Mouse (Mus musculus) small intestine, adult 2 months (tissue): ENCODE results near the gene Tcaim. TPM values are rescaled to one million over a fixed set of nuclear protein-coding genes. Genes with fewer than 3 reads are reported as not detected.

Experiments used
- H3K27ac ChIP-seq: fragments of 200-500 bp; 2 replicates; pipeline ENCODE4 v1.5.1; 2012; ENCODE audit warnings: low read depth, low read length, control low read depth, inconsistent platforms; ENCODE audit not compliant: insufficient read depth
- H3K27me3 ChIP-seq: fragments of 200-500 bp; 2 replicates; pipeline ENCODE4 v1.6.1; 2012; ENCODE audit warnings: mild to moderate bottlenecking, moderate library complexity, low read length, inconsistent platforms; ENCODE audit not compliant: control insufficient read depth, insufficient read depth
- H3K36me3 ChIP-seq: fragments of 200-500 bp; 2 replicates; pipeline ENCODE4 v1.6.1; 2012; ENCODE audit warnings: mild to moderate bottlenecking, low read length, control low read depth, inconsistent platforms; ENCODE audit not compliant: control insufficient read depth, insufficient read depth
- H3K4me1 ChIP-seq: fragments of 200-500 bp; 2 replicates; pipeline ENCODE4 v1.6.1; 2012; ENCODE audit warnings: low read length, inconsistent platforms, mixed read lengths; ENCODE audit not compliant: control insufficient read depth, insufficient read depth, insufficient read length
- H3K4me3 ChIP-seq: fragments of 200-500 bp; 2 replicates; pipeline ENCODE4 v1.5.1; 2012; ENCODE audit warnings: low read depth, mild to moderate bottlenecking, control low read depth, inconsistent platforms, low read length, moderate library complexity
- CTCF ChIP-seq: fragments of 200-500 bp; IDR thresholded peaks from 2 replicates; pipeline ENCODE4 v1.5.1; 2012; ENCODE audit warnings: low read depth, mild to moderate bottlenecking, control low read depth, inconsistent platforms, low read length, moderate library complexity, mixed read lengths; ENCODE audit not compliant: insufficient replicate concordance, insufficient read length; ENCODE audit errors: extremely low read depth
- POLR2A ChIP-seq: fragments of 200-500 bp; IDR thresholded peaks from 2 replicates; pipeline ENCODE4 v1.6.1; 2012; ENCODE audit warnings: low read depth, mild to moderate bottlenecking, control low read depth, inconsistent platforms, low read length, moderate library complexity
- WGBS: fragments of 180-500 bp; shearing (Covaris S2); methylation state at CpG from one replicate; pipeline ENCODE4 v1.1.7; 2018; 5-methylcytosine and 5-hydroxymethylcytosine counted together
- polyA plus RNA-seq: library from polyadenylated mRNA; depleted of rRNA; stranded (reverse); fragments of >200 nt; gene quantifications from 2 replicates; pipeline ENCODE4 v1.2.3, GENCODE M21; 2012; rRNA removed

Tcaim gene
- 0.42 and 0.79 TPM in 2 replicates for polyA plus RNA-seq

DNA sequence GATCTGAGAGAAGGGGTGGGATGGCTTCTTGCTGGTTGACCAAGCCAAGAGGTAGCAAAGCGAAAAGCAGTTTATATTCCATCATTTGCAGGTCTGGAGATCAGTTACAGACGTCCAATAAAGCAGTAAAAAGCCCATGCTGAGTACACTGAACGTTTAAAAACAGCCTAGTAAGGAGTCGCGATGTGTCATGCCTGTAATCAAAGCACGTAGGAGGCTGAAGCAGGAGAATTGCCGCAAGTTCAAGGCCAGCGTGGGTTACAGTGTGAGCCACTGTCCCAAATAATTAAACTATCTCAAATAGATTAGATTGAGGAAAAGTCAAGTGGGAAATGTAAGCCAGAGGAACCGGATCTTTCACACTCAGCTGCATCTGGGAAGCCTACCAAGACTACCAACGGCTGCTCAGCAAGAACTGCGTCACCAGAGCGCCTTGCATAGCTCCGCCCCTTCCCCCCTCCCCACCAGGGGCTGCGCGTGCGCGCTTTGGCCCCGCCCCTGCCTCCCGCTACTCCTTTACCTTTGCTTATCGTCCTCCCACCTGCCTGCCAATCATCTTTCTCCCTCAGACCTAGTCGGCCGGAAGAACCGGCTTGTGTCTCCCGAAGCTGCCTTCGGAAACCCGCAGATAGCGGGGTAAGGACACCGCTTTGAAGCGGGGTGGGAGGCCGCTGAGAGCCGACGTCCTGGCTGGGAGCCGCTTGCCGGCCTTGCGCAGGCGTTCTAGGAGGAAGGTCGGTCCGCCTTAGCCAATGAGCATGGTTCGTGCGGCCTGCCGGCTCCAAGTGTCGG is at the start of gene Tcaim:
Gene Tcaim (plus strand): TSS at position 487 of the 792 bp plus-strand sequence.
- Histone ChIP-seq H3K36me3 (no peaks in the 10 kb centered on the region), H3K27me3 (no peaks in the 10 kb centered on the region), H3K27ac (peak within 1 kb of the TSS; percentile 89), H3K4me3 (peak within 1 kb of the TSS; percentile 75), H3K4me1 (no peaks in the 10 kb centered on the region)
- peak; percentile 71 for TF ChIP-seq POLR2A
- no peak for TF ChIP-seq CTCF
- WGBS: 3% methylated on average over 42 of the region's 42 CpGs

GRCm38 (mm10) chr9:122757614-122758013 is 47.7 kb upstream of the Tcaim start:
- Histone ChIP-seq H3K36me3 (no peaks in the 10 kb centered on the region), H3K4me1 (no peaks in the 10 kb centered on the region), H3K4me3 (no peak overlapping the region), H3K27ac (no peak overlapping the region), H3K27me3 (no peaks in the 10 kb centered on the region)
- WGBS: 52% methylated on average over 2 of the region's 2 CpGs
- no peak for TF ChIP-seq POLR2A
- TF ChIP-seq CTCF: no peak

GRCm38 (mm10) chr9:122760111-122760510 is 45.2 kb upstream of the Tcaim start:
- Histone ChIP-seq H3K27me3 (no peaks in the 10 kb centered on the region), H3K4me3 (no peak overlapping the region), H3K36me3 (no peaks in the 10 kb centered on the region), H3K27ac (no peak overlapping the region), H3K4me1 (no peaks in the 10 kb centered on the region)
- no peak for TF ChIP-seq POLR2A
- TF ChIP-seq CTCF: no peak

GRCm38 (mm10) chr9:122785231-122785630 is 20.1 kb upstream of the Tcaim start:
- Histone ChIP-seq H3K27me3 (no peaks in the 10 kb centered on the region), H3K4me1 (no peaks in the 10 kb centered on the region), H3K4me3 (no peak overlapping the region), H3K36me3 (no peaks in the 10 kb centered on the region), H3K27ac (no peak overlapping the region)
- TF ChIP-seq POLR2A (no peak), CTCF (no peak)
- 49% methylated on average over 5 of the region's 5 CpGs for WGBS

- no peak overlapping the region for H3K27ac ChIP-seq
- H3K36me3 ChIP-seq: no peaks in the 10 kb centered on the region
- 98% methylated on average over 1 of the region's 1 CpGs for WGBS
- TF ChIP-seq CTCF: no peak
- no peak for TF ChIP-seq POLR2A
- no peak overlapping the region for H3K4me3 ChIP-seq
- no peaks in the 10 kb centered on the region for H3K4me1 ChIP-seq
- no peaks in the 10 kb centered on the region for H3K27me3 ChIP-seq
Measured at GRCm38 (mm10) chr9:122786534-122786933, 18.8 kb upstream of the Tcaim start.

DNA sequence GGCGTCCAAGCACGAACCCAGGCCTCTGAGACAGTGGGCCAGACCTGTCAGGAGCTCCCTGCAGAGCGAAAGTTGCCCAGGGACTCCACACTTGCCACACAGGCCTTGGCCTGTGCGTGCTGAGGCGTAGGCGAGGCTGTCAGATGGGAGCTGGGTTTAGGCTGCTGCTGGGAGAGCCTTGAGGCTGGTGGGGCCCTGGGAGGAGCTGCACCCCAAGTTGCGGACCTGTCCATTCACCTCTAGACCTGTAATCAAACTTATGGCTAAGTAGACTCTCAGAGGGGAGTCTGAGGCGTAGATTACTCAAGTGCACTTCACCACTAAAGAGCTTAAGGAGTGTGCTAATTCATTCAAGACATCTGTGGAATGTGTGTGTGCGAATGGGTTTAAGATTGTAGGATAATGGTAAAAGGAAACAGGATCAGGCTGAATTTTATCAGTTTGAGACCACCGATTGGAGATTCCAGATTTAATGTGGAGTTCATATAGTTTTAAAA is 554 bp downstream of the Tcaim start:
- Histone ChIP-seq H3K4me3 (peak overlapping the region; percentile 75), H3K27ac (peak overlapping the region; percentile 89), H3K27me3 (no peaks in the 10 kb centered on the region), H3K36me3 (no peaks in the 10 kb centered on the region), H3K4me1 (no peaks in the 10 kb centered on the region)
- WGBS: 8% methylated on average over 10 of the region's 10 CpGs
- TF ChIP-seq POLR2A (0 out of 2 replicates have a peak, but pooled peaks have one; percentile 24), CTCF (no peak)

DNA sequence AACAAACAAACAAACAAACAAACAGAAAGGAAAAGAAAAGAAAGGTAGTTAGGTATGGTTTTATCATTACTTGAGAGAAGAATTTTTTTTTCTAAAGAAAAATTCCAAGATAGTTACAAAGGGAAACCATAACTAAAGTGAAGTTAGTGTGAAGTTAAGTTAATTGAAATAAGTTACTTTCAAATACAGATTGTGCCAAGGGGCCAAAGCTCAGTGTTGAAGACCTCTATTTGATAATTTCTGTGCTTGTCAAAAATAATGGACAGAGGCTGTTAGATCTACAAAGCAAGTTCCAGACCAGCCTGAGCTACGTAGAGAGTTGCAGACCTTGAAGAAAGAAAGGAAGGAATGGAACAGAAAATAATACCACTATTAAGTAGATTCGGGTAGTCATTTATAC is 1.8 kb downstream of the Tcaim start:
- H3K4me3 ChIP-seq: no peak overlapping the region
- TF ChIP-seq POLR2A (no peak), CTCF (no peak)
- no peaks in the 10 kb centered on the region for H3K4me1 ChIP-seq
- WGBS: 94% methylated on average over 2 of the region's 2 CpGs
- H3K27me3 ChIP-seq: no peaks in the 10 kb centered on the region
- H3K36me3 ChIP-seq: peaks cover 2% of the 10 kb centered on the region
- H3K27ac ChIP-seq: no peak overlapping the region
